Mouse (Mus musculus) layer of hippocampus, adult 18-20 months (tissue): Measurements from ENCODE around the gene Cryz. TPM values are rescaled to one million over a fixed set of nuclear protein-coding genes. Genes with fewer than 3 reads are reported as not detected.

Source experiments
- DNase-seq, 2 experiments: peaks; one replicate each; pipeline ENCODE4 v3.0.0; 2022; ENCODE audit warnings: low spot score in 2 of 2
- long read RNA-seq: library from polyadenylated mRNA; stranded (forward); transcript quantifications from one replicate; pipeline ENCODE4 v2.0.0, GENCODE M21; 2021
- total RNA-seq, 2 experiments: library from RNA; stranded (reverse); gene quantifications; 2 replicates each; pipeline ENCODE4 v1.2.3; 2021

The Cryz gene
- total RNA-seq: 10 to 100 TPM; 20.6 to 25.8 TPM
- long read RNA-seq, transcript Cryz-208 (9 exons, 2,505 nt): major isoform, 13 of 23 reads
- long read RNA-seq, partial matches to known transcripts: 3 of 23 reads
- long read RNA-seq, other reads (novel, unspliced or antisense): 7 of 23 reads

GRCm38 (mm10) chr3:154596488-154596933, at the start of gene Cryz:
Cryz (plus strand) TSS chr3:154596711.
- DNase-seq: peak; percentile 81 to 96

GRCm38 (mm10) chr3:154547549-154548426, 48.7 kb upstream of the Cryz start:
- peak in 1 of 2 experiments; percentile 6 for DNase-seq

- no peak for DNase-seq
These were observed 47.6 kb upstream of the Cryz start for GRCm38 (mm10) chr3:154548868-154549301.

- DNase-seq: no peak
These were observed 46.0 kb upstream of the Cryz start for GRCm38 (mm10) chr3:154550326-154551034.

- DNase-seq: no peak
These were observed 45.5 kb upstream of the Cryz start for GRCm38 (mm10) chr3:154551035-154551411.

GRCm38 (mm10) chr3:154562192-154562591, 34.3 kb upstream of the Cryz start:
- DNase-seq: no peak

- no peak for DNase-seq
These were observed 31.1 kb upstream of the Cryz start for GRCm38 (mm10) chr3:154565437-154565836.

GRCm38 (mm10) chr3:154570029-154570575, 26.4 kb upstream of the Cryz start:
- no peak for DNase-seq

- no peak for DNase-seq
These were observed 25.7 kb upstream of the Cryz start for GRCm38 (mm10) chr3:154570786-154571185.

- DNase-seq: peak in 1 of 2 experiments; percentile 74
These were observed 24.1 kb upstream of the Cryz start for GRCm38 (mm10) chr3:154572341-154572972.

GRCm38 (mm10) chr3:154573666-154574065, 22.8 kb upstream of the Cryz start:
- DNase-seq: no peak

- DNase-seq: no peak
These were observed 18.6 kb upstream of the Cryz start for GRCm38 (mm10) chr3:154577895-154578294.

GRCm38 (mm10) chr3:154584351-154584750, 12.2 kb upstream of the Cryz start:
- no peak for DNase-seq

- no peak for DNase-seq
These were observed 5.5 kb upstream of the Cryz start for GRCm38 (mm10) chr3:154590971-154591370.

- DNase-seq: no peak
These were observed 4.9 kb upstream of the Cryz start for GRCm38 (mm10) chr3:154591621-154592020.

- DNase-seq: no peak
These were observed 2.9 kb upstream of the Cryz start for GRCm38 (mm10) chr3:154593596-154593995.

GRCm38 (mm10) chr3:154594156-154594555, 2.4 kb upstream of the Cryz start:
- DNase-seq: no peak

- peak; percentile 95 to 99 for DNase-seq
These were observed 533 bp downstream of the Cryz start, which contains the start of gene Tyw3 for GRCm38 (mm10) chr3:154596934-154597554. Tyw3 (minus strand) TSS chr3:154597104.

- DNase-seq: no peak
These were observed 1.1 kb downstream of the Cryz start for GRCm38 (mm10) chr3:154597561-154597960.

GRCm38 (mm10) chr3:154602141-154602540, 5.6 kb downstream of the Cryz start:
- DNase-seq: no peak

GRCm38 (mm10) chr3:154604871-154605270, 8.4 kb downstream of the Cryz start:
- DNase-seq: no peak
